Mouse (Mus musculus) stomach, embryonic 14.5 days (tissue): Measurements from ENCODE around the gene Tgif2. TPM values are rescaled to one million over a fixed set of nuclear protein-coding genes. Genes with fewer than 3 reads are reported as not detected.

Experiments
- ATAC-seq: fragments of 200-750 bp; cut with Nextera tagmentation; 2 replicates; pipeline ENCODE4 v1.8.0; 2017; ENCODE audit warnings: low read depth, moderate TSS enrichment; ENCODE audit not compliant: insufficient number of reproducible peaks, insufficient read depth, low FRiP score
- H3K27ac ChIP-seq: fragments of 300-500 bp; sonication (generic); 2 replicates; pipeline ENCODE4 v1.5.1; 2014; ENCODE audit warnings: mild to moderate bottlenecking, low read length, moderate library complexity, mixed read lengths
- H3K27me3 ChIP-seq: fragments of 300-500 bp; sonication (generic); 2 replicates; pipeline ENCODE4 v1.6.1; 2014; ENCODE audit warnings: low read length, control low read depth, mixed read lengths; ENCODE audit not compliant: control insufficient read depth, insufficient read depth
- H3K36me3 ChIP-seq: fragments of 300-500 bp; sonication (generic); 2 replicates; pipeline ENCODE4 v1.6.1; 2014; ENCODE audit warnings: mild to moderate bottlenecking, control low read depth, low read length, moderate library complexity, mixed read lengths; ENCODE audit not compliant: control insufficient read depth, insufficient read depth
- H3K4me1 ChIP-seq: fragments of 300-500 bp; sonication (generic); 2 replicates; pipeline ENCODE4 v1.6.1; 2014; ENCODE audit warnings: low read length, control low read depth, mixed read lengths; ENCODE audit not compliant: control insufficient read depth, insufficient read depth
- H3K4me2 ChIP-seq: fragments of 300-500 bp; sonication (generic); replicated peaks from 2 replicates; pipeline ENCODE4 v1.6.1; 2014; ENCODE audit warnings: low read depth, low read length, control low read depth
- H3K4me3 ChIP-seq: fragments of 300-500 bp; sonication (generic); 2 replicates; pipeline ENCODE4 v1.5.1; 2014; ENCODE audit warnings: low read depth, low read length, control low read depth
- H3K9ac ChIP-seq: fragments of 300-500 bp; sonication (generic); replicated peaks from 2 replicates; pipeline ENCODE4 v1.6.1; 2014; ENCODE audit warnings: low read depth, mild to moderate bottlenecking, control low read depth, low read length, moderate library complexity, mixed read lengths
- H3K9me3 ChIP-seq: fragments of 300-500 bp; sonication (generic); 2 replicates; pipeline ENCODE4 v1.6.1; 2016; ENCODE audit warnings: low read depth, low read length, control low read depth; ENCODE audit not compliant: control insufficient read depth
- WGBS: fragments of 180-500 bp; shearing (Covaris S2); extraction: QIAGEN DNeasy Blood & Tissue Kit; methylation state at CpG from one replicate; pipeline ENCODE4 v1.1.7; 2014; 5-methylcytosine and 5-hydroxymethylcytosine counted together
- polyA plus RNA-seq: library from polyadenylated mRNA; unstranded; fragments of >200 nt; fragmentation: Nextera tagmentation; extraction: Ambion mirVana; gene quantifications from 2 replicates; pipeline ENCODE4 v1.2.1, GENCODE M21; 2014

Tgif2 gene
- polyA plus RNA-seq, 1 experiment from 2014 or later, result 73.7 TPM

- no peak for ATAC-seq
- no peaks in the 10 kb centered on the region for H3K27me3 ChIP-seq
- no peaks in the 10 kb centered on the region for H3K9me3 ChIP-seq
- peak overlapping the region; percentile 85 for H3K9ac ChIP-seq
- peak overlapping the region; percentile 99 for H3K4me3 ChIP-seq
- WGBS, result under 1% methylated on average over 19 of the region's 19 CpGs
- H3K4me2 ChIP-seq, result peak overlapping the region; percentile 90
- H3K27ac ChIP-seq, result peak overlapping the region; percentile 94
- H3K4me1 ChIP-seq, result peaks cover 19% of the 10 kb centered on the region
- peaks cover 14% of the 10 kb centered on the region for H3K36me3 ChIP-seq
Measured at GRCm38 (mm10) chr2:156862041-156862717, 22.4 kb downstream of the Tgif2 start.

DNA sequence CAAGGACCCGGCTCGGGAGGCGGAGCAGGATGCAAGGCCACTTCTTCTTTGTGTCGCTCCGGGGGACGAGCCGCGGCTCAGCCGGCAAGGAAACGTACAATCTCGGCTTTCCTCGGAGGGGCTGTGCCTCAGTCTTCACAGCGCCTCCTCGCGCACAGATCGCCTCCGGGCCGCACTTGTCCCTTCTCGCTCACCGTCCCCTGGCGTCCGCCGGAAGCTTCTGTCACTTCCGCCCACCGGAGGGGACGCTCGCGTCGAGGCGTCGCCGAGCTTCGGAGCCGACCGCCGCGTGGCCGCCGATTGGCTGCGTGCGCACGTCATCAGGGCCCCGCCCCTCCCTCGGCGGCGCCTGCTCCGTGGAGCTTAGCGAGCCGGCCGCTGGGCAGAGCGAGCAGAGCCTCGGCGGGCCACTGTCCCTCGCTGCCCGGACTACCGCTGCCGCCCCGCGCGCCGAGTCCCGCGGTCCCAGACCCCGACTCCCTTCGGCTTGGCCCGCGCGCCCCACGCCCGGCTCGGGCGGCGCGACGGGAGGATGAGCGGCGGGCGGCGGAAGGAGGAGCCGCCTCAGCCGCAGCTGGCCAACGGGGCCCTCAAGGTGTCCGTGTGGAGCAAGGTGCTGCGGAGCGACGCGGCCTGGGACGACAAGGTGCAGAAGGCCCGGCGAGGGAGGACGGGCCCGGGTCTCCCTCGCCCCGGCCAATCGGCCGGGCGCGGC lies 23.1 kb downstream of the Tgif2 start, which contains the start of gene Rab5if:
Gene Rab5if (plus strand): TSS at position 357 of the 715 bp plus-strand sequence.
- H3K4me3 ChIP-seq, result peak within 1 kb of the TSS; percentile 99
- peak; percentile 95 for ATAC-seq
- WGBS, result under 1% methylated on average over 90 of the region's 98 CpGs
- peaks cover 14% of the 10 kb centered on the region for H3K36me3 ChIP-seq
- no peaks in the 10 kb centered on the region for H3K27me3 ChIP-seq
- H3K4me2 ChIP-seq, result peak within 1 kb of the TSS; percentile 91
- H3K9ac ChIP-seq, result peak within 1 kb of the TSS; percentile 85
- no peaks in the 10 kb centered on the region for H3K9me3 ChIP-seq
- peaks cover 19% of the 10 kb centered on the region for H3K4me1 ChIP-seq
- peak within 1 kb of the TSS; percentile 94 for H3K27ac ChIP-seq

GRCm38 (mm10) chr2:156863487-156864160 lies 23.8 kb downstream of the Tgif2 start:
- H3K27me3 ChIP-seq, result no peaks in the 10 kb centered on the region
- ATAC-seq, result no peak; the same call in 1 of the 2 replicates

DNA sequence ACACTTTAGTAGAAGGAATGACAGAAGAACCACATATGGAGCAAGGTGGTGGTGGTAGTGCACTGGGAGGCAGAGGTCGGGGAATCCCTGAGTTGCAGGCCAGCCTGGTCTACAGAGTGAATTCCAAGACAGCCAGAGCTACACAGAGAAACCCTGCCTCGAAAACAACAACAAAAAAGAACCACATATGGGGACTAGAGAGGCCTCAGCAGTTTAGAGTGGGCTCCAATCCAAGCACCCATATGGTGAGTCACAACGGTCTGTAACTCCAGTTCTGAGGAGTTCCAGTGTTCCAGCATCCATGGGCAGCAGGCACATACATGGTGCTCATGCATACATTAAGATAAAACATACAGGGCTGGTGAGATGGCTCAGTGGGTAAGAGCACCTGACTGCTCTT lies 24.7 kb downstream of the Tgif2 start:
- Histone ChIP-seq H3K4me2 (peak overlapping the region; percentile 91), H3K27ac (peak overlapping the region; percentile 77; the same call in 1 of the 2 replicates), H3K4me3 (peak overlapping the region; percentile 99; the same call in 1 of the 2 replicates), H3K27me3 (no peaks in the 10 kb centered on the region), H3K36me3 (peaks cover 14% of the 10 kb centered on the region), H3K4me1 (peaks cover 15% of the 10 kb centered on the region), H3K9ac (no peak overlapping the region; the same call in 1 of the 2 replicates), H3K9me3 (no peaks in the 10 kb centered on the region)
- WGBS, result 75% methylated on average over 3 of the region's 3 CpGs
- no peak for ATAC-seq

More at GRCm38 (mm10) chr2:156863487-156864160, 23.8 kb downstream of the Tgif2 start:
- H3K27ac ChIP-seq, result peak overlapping the region; percentile 77
- WGBS, result 2% methylated on average over 28 of the region's 28 CpGs
- H3K4me2 ChIP-seq, result peak overlapping the region; percentile 91
- H3K4me1 ChIP-seq, result peaks cover 15% of the 10 kb centered on the region
- H3K9ac ChIP-seq, result peak overlapping the region; percentile 85
- H3K36me3 ChIP-seq, result peaks cover 14% of the 10 kb centered on the region
- peak overlapping the region; percentile 99 for H3K4me3 ChIP-seq
- no peaks in the 10 kb centered on the region for H3K9me3 ChIP-seq

GRCm38 (mm10) chr2:156868994-156869393 lies 29.2 kb downstream of the Tgif2 start:
- H3K4me1 ChIP-seq, result peaks cover 7% of the 10 kb centered on the region
- 86% methylated on average over 8 of the region's 8 CpGs for WGBS
- H3K27ac ChIP-seq, result no peak overlapping the region
- no peak for ATAC-seq
- no peak overlapping the region for H3K9ac ChIP-seq
- H3K27me3 ChIP-seq, result no peaks in the 10 kb centered on the region
- no peaks in the 10 kb centered on the region for H3K9me3 ChIP-seq
- peaks cover 46% of the 10 kb centered on the region for H3K36me3 ChIP-seq
- H3K4me3 ChIP-seq, result no peak overlapping the region
- H3K4me2 ChIP-seq, result no peak overlapping the region

- H3K36me3 ChIP-seq, result peaks cover 52% of the 10 kb centered on the region
Measured at GRCm38 (mm10) chr2:156869554-156869953, 29.7 kb downstream of the Tgif2 start.

GRCm38 (mm10) chr2:156870519-156870918 lies 30.7 kb downstream of the Tgif2 start:
- Histone ChIP-seq H3K36me3 (peaks cover 52% of the 10 kb centered on the region), H3K27ac (no peak overlapping the region), H3K9ac (no peak overlapping the region), H3K9me3 (no peaks in the 10 kb centered on the region), H3K4me3 (no peak overlapping the region), H3K4me1 (no peaks in the 10 kb centered on the region), H3K27me3 (no peaks in the 10 kb centered on the region), H3K4me2 (no peak overlapping the region)
- no peak for ATAC-seq
- 47% methylated on average over 6 of the region's 6 CpGs for WGBS

More at GRCm38 (mm10) chr2:156869554-156869953, 29.7 kb downstream of the Tgif2 start:
- Histone ChIP-seq H3K27ac (no peak overlapping the region), H3K27me3 (no peaks in the 10 kb centered on the region), H3K9me3 (no peaks in the 10 kb centered on the region), H3K4me1 (peaks cover 2% of the 10 kb centered on the region), H3K4me2 (no peak overlapping the region), H3K4me3 (no peak overlapping the region), H3K9ac (no peak overlapping the region)
- 91% methylated on average over 7 of the region's 7 CpGs for WGBS
- no peak for ATAC-seq

DNA sequence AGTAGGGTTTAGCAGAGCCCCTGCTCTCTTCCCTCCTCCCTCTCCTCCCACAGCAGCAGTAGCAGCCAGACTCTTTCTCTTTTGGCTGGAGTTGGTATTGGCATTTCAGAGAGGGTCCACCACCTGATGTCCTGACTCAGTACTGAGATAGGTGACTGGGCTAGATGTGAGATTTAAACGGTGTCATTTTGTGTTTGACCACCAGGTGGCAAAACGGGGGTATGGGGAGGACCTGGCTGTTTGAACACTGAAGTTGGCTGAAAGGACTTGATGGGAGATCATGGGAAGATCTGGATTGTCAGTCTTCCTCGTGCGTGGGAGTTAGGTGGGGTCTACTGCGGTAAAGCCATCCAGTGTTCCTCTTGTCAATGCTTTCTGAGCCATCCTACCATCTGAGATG lies 33.8 kb downstream of the Tgif2 start:
- H3K4me1 ChIP-seq, result 0 out of 2 replicates have a peak, but pooled peaks cover 2% of the 10 kb centered on the region
- H3K9ac ChIP-seq, result no peak overlapping the region
- peaks cover 39% of the 10 kb centered on the region for H3K36me3 ChIP-seq
- H3K4me2 ChIP-seq, result no peak overlapping the region
- no peaks in the 10 kb centered on the region for H3K27me3 ChIP-seq
- ATAC-seq, result no peak
- no peak overlapping the region for H3K27ac ChIP-seq
- 30% methylated on average over 5 of the region's 5 CpGs for WGBS
- H3K9me3 ChIP-seq, result no peaks in the 10 kb centered on the region
- no peak overlapping the region for H3K4me3 ChIP-seq
